18 mouse cellular contexts compared by ENCODE assay signal in the genomic region with DNA sequence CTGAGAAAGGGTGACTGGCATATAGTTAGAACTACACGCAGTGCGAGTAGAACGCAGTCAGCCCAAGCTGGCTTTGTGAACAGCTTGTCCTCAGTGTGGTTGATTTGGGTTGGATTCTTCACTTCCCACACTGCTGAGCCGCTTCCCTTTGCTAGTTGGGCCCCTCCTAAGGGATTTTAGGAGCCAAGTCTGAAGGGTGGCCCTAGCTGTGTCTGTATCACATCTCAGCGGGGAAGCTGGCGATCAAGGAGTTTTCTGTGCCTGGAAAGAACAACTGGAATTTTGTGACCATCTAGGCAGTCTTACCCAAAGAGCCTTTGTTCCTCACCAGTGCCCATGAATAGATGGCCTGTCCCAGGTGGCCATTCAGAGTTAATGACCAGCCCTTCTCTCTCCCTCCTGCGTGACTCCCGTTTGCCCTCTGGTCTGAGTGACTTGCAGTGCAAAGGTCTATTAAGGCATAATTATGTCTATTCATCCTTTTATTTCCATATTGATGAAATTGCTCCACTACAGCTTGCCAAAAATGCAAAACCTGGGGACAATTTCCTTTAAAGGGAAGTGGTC. TPM values are rescaled to one million over a fixed set of nuclear protein-coding genes. Genes with fewer than 3 reads are reported as not detected.
DNase-seq lines count a peak whose midpoint lies in the region; ATAC-seq and TF ChIP-seq lines count a peak whose summit lies in the region.
"Had no signal": no experiment of that assay in that cellular context is flagged by ENCODE, and none has a peak within 500 bp of the region (broad histone marks: within the 10 kb centered on the region; RNA-seq: fewer than 3 reads in every experiment).

No protein-coding gene starts in this region.

- 19% methylated on average over 8 of the region's 8 CpGs for WGBS in hindbrain, embryonic 11.5 days
- WGBS in hindbrain, postnatal 0 days, result 33% methylated on average over 8 of the region's 8 CpGs
- 22% methylated on average over 8 of the region's 8 CpGs for WGBS in midbrain, embryonic 10.5 days
- 18% methylated on average over 8 of the region's 8 CpGs for WGBS in midbrain, embryonic 15.5 days
- 19% methylated on average over 8 of the region's 8 CpGs for WGBS in hindbrain, embryonic 16.5 days

- H3K9ac ChIP-seq in hindbrain, embryonic 11.5 days (ENCODE audit: low read depth, low read length), result no peak overlapping the region
- H3K9ac ChIP-seq in hindbrain, postnatal 0 days (replicated peaks; ENCODE audit: low read length), result no peak overlapping the region
- no peak overlapping the region for H3K9ac ChIP-seq in midbrain, embryonic 15.5 days
- H3K9ac ChIP-seq in hindbrain, embryonic 16.5 days (ENCODE audit: low read depth, low read length), result no peak overlapping the region
- H3K9ac ChIP-seq: forebrain, embryonic 15.5 days; hindbrain, embryonic 15.5 days; liver, embryonic 12.5 days had no signal

- TF ChIP-seq CTCF in hindbrain, postnatal 0 days (IDR thresholded peaks at IDR 0.05; ENCODE audit: low read depth), result no peak

- H3K36me3 ChIP-seq in hindbrain, embryonic 11.5 days (ENCODE audit: control insufficient read depth, insufficient read depth, low read length), result no peaks in the 10 kb centered on the region
- H3K36me3 ChIP-seq in hindbrain, postnatal 0 days (ENCODE audit: insufficient read depth, low read length), result no peaks in the 10 kb centered on the region
- no peaks in the 10 kb centered on the region for H3K36me3 ChIP-seq in midbrain, embryonic 10.5 days
- no peaks in the 10 kb centered on the region for H3K36me3 ChIP-seq in midbrain, embryonic 15.5 days (replicated peaks)
- no peaks in the 10 kb centered on the region for H3K36me3 ChIP-seq in hindbrain, embryonic 16.5 days (ENCODE audit: control insufficient read depth, insufficient read depth, low read length)
- H3K36me3 ChIP-seq: forebrain, embryonic 15.5 days; heart, embryonic 10.5 days; hindbrain, embryonic 15.5 days; limb, embryonic 10.5 days; liver, embryonic 12.5 days had no signal

- no peaks in the 10 kb centered on the region for H3K27me3 ChIP-seq in hindbrain, embryonic 11.5 days (ENCODE audit: control insufficient read depth, insufficient read depth, low read length)
- no peaks in the 10 kb centered on the region for H3K27me3 ChIP-seq in hindbrain, postnatal 0 days (ENCODE audit: insufficient read depth, low read length)
- H3K27me3 ChIP-seq in midbrain, embryonic 10.5 days (ENCODE audit: low read depth, poor library complexity, severe bottlenecking), result 0 out of 2 replicates have a peak, but pooled peaks cover 5% of the 10 kb centered on the region
- H3K27me3 ChIP-seq in midbrain, embryonic 15.5 days (replicated peaks), result no peaks in the 10 kb centered on the region
- H3K27me3 ChIP-seq in hindbrain, embryonic 16.5 days (replicated peaks; ENCODE audit: control insufficient read depth, insufficient read depth, low read length), result no peaks in the 10 kb centered on the region
- H3K27me3 ChIP-seq: forebrain, embryonic 15.5 days; hindbrain, embryonic 15.5 days; liver, embryonic 12.5 days; megakaryocyte, embryonic 14.5 days had no signal

- no peak overlapping the region for H3K4me2 ChIP-seq in hindbrain, embryonic 11.5 days (replicated peaks; ENCODE audit: low read depth, low read length)
- no peak overlapping the region for H3K4me2 ChIP-seq in hindbrain, postnatal 0 days (ENCODE audit: low read depth, low read length)
- H3K4me2 ChIP-seq in midbrain, embryonic 15.5 days, result no peak overlapping the region
- no peak overlapping the region for H3K4me2 ChIP-seq in hindbrain, embryonic 16.5 days (ENCODE audit: low read length)
- H3K4me2 ChIP-seq: forebrain, embryonic 15.5 days; hindbrain, embryonic 15.5 days; liver, embryonic 12.5 days had no signal

- H3K4me1 ChIP-seq in hindbrain, embryonic 11.5 days (replicated peaks; ENCODE audit: control insufficient read depth, insufficient read depth, low read length), result no peaks in the 10 kb centered on the region
- no peaks in the 10 kb centered on the region for H3K4me1 ChIP-seq in hindbrain, postnatal 0 days (ENCODE audit: insufficient read depth, low read length)
- peaks cover 11% of the 10 kb centered on the region for H3K4me1 ChIP-seq in midbrain, embryonic 10.5 days
- no peaks in the 10 kb centered on the region for H3K4me1 ChIP-seq in midbrain, embryonic 15.5 days
- no peaks in the 10 kb centered on the region; the same call in 1 of the 2 replicates for H3K4me1 ChIP-seq in hindbrain, embryonic 16.5 days (ENCODE audit: control insufficient read depth, insufficient read depth, low read depth, low read length)
- H3K4me1 ChIP-seq: forebrain, embryonic 15.5 days; heart, embryonic 10.5 days; liver, embryonic 12.5 days; megakaryocyte, embryonic 14.5 days had no signal

- no peaks in the 10 kb centered on the region for H3K9me3 ChIP-seq in hindbrain, embryonic 11.5 days (ENCODE audit: control insufficient read depth, low read length)
- H3K9me3 ChIP-seq in hindbrain, postnatal 0 days (ENCODE audit: low read length), result no peaks in the 10 kb centered on the region
- H3K9me3 ChIP-seq in midbrain, embryonic 10.5 days (replicated peaks), result no peaks in the 10 kb centered on the region
- no peaks in the 10 kb centered on the region for H3K9me3 ChIP-seq in midbrain, embryonic 15.5 days
- no peaks in the 10 kb centered on the region for H3K9me3 ChIP-seq in hindbrain, embryonic 16.5 days (ENCODE audit: control insufficient read depth, low read length)
- H3K9me3 ChIP-seq: forebrain, embryonic 15.5 days; heart, embryonic 10.5 days; hindbrain, embryonic 15.5 days; limb, embryonic 10.5 days; liver, embryonic 12.5 days; megakaryocyte, embryonic 14.5 days had no signal

- no peak overlapping the region for H3K4me3 ChIP-seq in hindbrain, embryonic 11.5 days (ENCODE audit: low read depth, low read length)
- H3K4me3 ChIP-seq in hindbrain, postnatal 0 days (ENCODE audit: low read length), result no peak overlapping the region
- no peak overlapping the region for H3K4me3 ChIP-seq in midbrain, embryonic 10.5 days
- no peak overlapping the region for H3K4me3 ChIP-seq in midbrain, embryonic 15.5 days
- H3K4me3 ChIP-seq in hindbrain, embryonic 16.5 days (ENCODE audit: low read length), result no peak overlapping the region
- H3K4me3 ChIP-seq: forebrain, embryonic 15.5 days; heart, embryonic 10.5 days; hindbrain, embryonic 15.5 days; limb, embryonic 10.5 days; liver, embryonic 12.5 days; megakaryocyte, embryonic 14.5 days had no signal

- peak; percentile 64; the same call in 1 of the 2 replicates for ATAC-seq in hindbrain, embryonic 11.5 days (ENCODE audit: low FRiP score)
- no peak for ATAC-seq in hindbrain, postnatal 0 days
- ATAC-seq in midbrain, embryonic 15.5 days (replicated peaks), result no peak
- ATAC-seq in hindbrain, embryonic 16.5 days, result 0 out of 2 replicates have a peak, but pooled peaks have one; percentile 45
- no peak for ATAC-seq in megakaryocyte progenitor cell, adult 5-6 weeks (replicated peaks; ENCODE audit: poor library complexity)
- ATAC-seq: CD4-positive, CD25-positive, alpha-beta regulatory T cell, adult 4 months; forebrain, embryonic 15.5 days; liver, embryonic 12.5 days had no signal

- H3K27ac ChIP-seq in hindbrain, embryonic 11.5 days (ENCODE audit: low read depth, low read length), result no peak overlapping the region
- H3K27ac ChIP-seq in hindbrain, postnatal 0 days, result no peak overlapping the region
- 0 out of 2 replicates have a peak overlapping the region, but pooled peaks have one; percentile 28 for H3K27ac ChIP-seq in midbrain, embryonic 10.5 days (replicated peaks)
- no peak overlapping the region for H3K27ac ChIP-seq in midbrain, embryonic 15.5 days
- H3K27ac ChIP-seq in hindbrain, embryonic 16.5 days (ENCODE audit: low read depth, low read length), result no peak overlapping the region
- H3K27ac ChIP-seq: forebrain, embryonic 15.5 days; heart, embryonic 10.5 days; hindbrain, embryonic 15.5 days; kidney, postnatal 0 days; limb, embryonic 10.5 days; liver, embryonic 12.5 days had no signal

- peak; percentile 25 for DNase-seq in hindbrain, embryonic 11.5 days (ENCODE audit: low spot score)
- DNase-seq in hindbrain, postnatal 0 days (ENCODE audit: low spot score), result no peak
- peak; percentile 15 for DNase-seq in midbrain, embryonic 10.5 days (ENCODE audit: low spot score)
- peak; percentile 27 for DNase-seq in embryo, embryonic 10.5 days (ENCODE audit: low spot score)
- DNase-seq: adrenal gland, postnatal 10 days; cerebellum, adult 2 months had no signal

RNA-seq across cellular contexts. Expression of a gene that starts 50.1 kb away (rescaled TPM):
- polyA plus RNA-seq in hindbrain, embryonic 11.5 days (2014; fragmentation: Nextera tagmentation; extraction: Ambion mirVana), result 2.7 and 2.9 TPM in 2 replicates
- total RNA-seq in hindbrain, postnatal 0 days (2014; rRNA removed), result 7.9 and 11.6 TPM in 2 replicates
- polyA plus RNA-seq in hindbrain, postnatal 0 days (2015; fragmentation: Nextera tagmentation; extraction: Ambion mirVana), result 1.1 and 1.3 TPM in 2 replicates
- polyA plus RNA-seq in midbrain, embryonic 10.5 days (2016; fragmentation: Nextera tagmentation; extraction: Ambion mirVana), result 1.7 and 2.0 TPM in 2 replicates
- 1.8 and 2.2 TPM in 2 replicates for polyA plus RNA-seq in midbrain, embryonic 15.5 days (2015; fragmentation: Nextera tagmentation; extraction: Ambion mirVana)
- polyA plus RNA-seq in hindbrain, embryonic 16.5 days (2015; fragmentation: Nextera tagmentation; extraction: Ambion mirVana), result 1.6 and 2.3 TPM in 2 replicates
- 0.02 and 0.05 TPM in 2 replicates for total RNA-seq in megakaryocyte progenitor cell, adult 5-6 weeks (2015)
- 0.41 TPM in 1 of 2 replicates, not detected in the other for total RNA-seq in megakaryocyte progenitor cell, adult 5-6 weeks (2017)
- total RNA-seq: MEL had no signal

Comparison
In these comparisons a context has a peak if more than half of its experiments do, and no peak if none do; other contexts are left out.
1. ATAC-seq: peak in hindbrain, embryonic 11.5 days (single experiment) and hindbrain, embryonic 16.5 days (single experiment); none in hindbrain, postnatal 0 days (single experiment), midbrain, embryonic 15.5 days (single experiment) and megakaryocyte progenitor cell, adult 5-6 weeks (single experiment).